Mouse (Mus musculus): ENCODE results near the gene Olfr1359.

Olfr1359 gene

DNA sequence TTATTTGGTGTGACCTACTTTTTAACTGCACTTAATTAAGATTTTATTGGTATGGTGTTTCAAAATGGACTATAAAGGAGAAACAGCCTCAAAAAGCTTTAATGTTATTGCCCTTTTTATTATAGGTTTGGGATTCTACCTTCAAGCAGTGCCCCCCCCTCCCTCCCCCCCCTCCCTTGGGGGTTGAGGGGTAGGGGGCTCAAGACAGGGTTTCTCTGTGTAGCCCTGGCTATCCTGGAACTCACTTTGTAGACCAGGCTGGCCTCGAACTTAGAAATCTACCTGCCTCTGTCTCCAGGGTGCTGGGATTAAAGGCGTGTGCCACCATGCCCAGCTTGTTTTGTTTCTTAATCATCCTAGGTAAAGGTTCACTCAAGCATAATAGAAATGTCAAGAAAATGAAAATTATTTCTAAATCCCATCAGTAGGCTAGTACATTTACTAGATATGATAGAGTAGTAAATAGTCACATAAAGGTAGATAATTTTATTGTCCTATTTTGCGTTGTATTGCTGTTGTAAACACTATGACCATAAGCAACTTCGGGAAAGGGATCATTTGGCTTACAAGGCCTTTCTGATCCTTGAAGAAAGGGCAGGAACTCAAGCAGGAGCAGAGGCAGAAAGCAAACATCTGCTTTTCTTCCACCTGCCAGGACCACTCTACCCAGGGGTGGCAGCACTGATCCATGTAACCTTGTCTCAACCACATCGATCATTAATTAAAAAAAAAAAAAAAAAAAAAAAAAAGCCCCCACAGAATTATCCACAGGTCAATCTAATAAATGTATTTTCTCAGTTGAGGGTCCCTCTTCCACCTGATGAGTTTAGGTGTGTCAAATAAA, 25.3 kb downstream of the Olfr1359 start:
- no peak for DNase-seq (ENCODE audit: low spot score in 2 of 2)

DNA sequence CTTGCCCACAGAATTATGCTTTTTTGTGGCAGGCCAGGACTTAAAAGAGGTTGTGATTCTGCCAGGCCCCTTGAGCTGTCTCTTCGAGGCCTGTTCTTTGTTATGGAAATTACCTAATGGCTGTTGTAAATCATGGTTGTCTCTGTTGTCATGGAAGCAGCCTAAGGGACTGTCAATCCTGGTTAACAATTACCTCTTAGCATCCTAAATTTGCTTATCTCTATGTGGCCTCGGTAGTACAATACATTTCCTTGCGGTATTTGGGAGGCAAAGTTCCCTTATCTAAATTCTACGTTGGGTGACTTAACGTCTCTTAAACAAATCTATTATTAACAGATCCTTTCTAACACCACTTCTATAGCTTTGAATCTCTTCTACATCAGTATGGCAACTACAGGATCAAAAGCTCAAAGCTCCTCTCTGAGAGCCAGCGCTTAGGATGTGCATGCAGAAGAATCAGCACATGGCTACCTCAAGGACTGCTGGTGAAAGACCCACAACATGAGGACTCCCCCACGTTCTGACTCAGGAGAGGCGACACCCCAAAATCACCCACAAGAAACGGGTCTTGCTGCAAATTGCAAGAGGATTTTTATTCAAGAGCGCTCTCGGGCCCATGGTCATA, 30.1 kb downstream of the Olfr1359 start:
- no peak for DNase-seq (ENCODE audit: low spot score in 2 of 2)

DNA sequence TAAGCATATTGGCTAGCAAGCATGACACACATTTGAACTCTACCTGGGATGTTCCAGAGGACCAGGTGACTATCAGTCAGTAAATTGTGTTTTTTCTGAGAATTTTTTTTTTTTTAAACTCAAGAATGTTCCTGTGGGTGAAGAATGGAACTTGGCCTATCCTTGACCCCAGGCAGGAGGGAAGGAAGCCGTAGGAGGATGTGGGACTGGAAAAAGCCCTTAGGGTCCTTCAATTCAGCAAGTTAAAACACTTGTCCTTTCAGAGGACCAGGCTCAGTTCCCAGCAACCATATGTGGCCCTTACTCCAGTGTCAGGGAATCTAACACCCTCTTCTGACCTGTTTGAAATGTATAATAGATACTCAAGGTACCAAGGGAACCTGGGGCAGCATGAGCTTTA, 31.6 kb downstream of the Olfr1359 start:
- no peak for DNase-seq (ENCODE audit: low spot score in 2 of 2)

DNA sequence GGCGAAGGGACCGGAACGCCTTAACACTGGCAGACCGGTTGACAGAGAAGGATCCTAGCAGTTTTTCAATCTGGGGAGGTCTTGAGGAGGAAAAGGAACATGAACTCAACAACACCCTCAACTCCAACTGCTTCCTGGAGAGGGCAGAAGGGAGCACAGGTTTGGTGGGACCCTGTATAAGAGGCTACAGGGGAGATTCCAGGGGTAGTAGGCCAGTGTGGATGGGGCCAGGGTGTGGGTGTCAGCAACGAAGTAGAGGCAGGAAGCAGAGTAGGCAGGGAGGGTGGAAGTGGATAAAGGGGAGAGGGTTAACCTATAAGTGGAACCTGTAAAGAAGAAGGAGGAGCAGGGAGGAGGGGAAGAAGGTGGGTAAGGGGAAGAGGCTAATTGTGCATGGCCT, 35.6 kb downstream of the Olfr1359 start:
- DNase-seq (ENCODE audit: low spot score in 2 of 2) = no peak

DNA sequence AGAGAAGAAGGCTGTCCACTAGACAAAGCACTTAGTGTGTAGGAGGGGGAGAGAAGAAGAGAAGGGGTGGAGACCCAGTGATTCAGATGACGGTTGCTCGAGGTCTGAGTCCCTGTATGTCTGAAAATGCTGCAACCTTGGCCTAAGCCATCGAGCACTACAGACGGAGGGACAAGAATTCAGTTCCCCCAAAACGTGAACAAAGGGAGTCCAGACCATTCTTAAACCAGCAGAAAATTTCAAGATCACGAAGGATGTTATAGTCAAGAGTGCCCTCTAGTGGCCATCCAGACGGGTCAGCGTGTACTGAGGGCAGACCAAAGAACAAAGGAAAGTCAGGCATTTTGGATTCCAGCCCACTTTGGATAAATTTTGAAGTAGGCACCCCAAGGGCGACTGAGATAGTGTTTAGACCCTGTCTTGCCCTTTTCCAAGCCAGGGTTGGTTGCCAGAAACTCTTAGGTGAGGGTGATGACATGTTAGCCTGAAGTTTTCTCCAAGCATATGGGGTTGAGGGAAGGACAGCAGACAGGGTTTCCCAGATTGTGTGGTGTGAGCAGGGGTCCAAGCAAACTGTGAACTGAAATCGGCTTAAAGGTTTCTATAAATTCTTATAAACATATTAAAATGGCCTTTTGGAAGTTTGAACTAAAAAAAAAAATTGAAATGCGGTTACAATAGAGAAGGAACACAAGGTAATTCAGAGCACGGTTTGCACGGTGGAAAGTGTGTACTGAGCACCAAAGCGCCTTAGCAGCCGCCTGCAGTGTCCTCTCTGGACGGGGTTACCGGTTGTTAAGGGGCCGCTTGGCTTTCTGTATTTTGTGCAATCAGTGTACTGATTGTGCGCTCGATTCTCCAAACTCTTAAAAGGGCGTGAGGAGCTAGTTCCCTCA, 36.3 kb downstream of the Olfr1359 start:
- peak; percentile 75 to 85 for DNase-seq (ENCODE audit: low spot score in 2 of 2)

DNA sequence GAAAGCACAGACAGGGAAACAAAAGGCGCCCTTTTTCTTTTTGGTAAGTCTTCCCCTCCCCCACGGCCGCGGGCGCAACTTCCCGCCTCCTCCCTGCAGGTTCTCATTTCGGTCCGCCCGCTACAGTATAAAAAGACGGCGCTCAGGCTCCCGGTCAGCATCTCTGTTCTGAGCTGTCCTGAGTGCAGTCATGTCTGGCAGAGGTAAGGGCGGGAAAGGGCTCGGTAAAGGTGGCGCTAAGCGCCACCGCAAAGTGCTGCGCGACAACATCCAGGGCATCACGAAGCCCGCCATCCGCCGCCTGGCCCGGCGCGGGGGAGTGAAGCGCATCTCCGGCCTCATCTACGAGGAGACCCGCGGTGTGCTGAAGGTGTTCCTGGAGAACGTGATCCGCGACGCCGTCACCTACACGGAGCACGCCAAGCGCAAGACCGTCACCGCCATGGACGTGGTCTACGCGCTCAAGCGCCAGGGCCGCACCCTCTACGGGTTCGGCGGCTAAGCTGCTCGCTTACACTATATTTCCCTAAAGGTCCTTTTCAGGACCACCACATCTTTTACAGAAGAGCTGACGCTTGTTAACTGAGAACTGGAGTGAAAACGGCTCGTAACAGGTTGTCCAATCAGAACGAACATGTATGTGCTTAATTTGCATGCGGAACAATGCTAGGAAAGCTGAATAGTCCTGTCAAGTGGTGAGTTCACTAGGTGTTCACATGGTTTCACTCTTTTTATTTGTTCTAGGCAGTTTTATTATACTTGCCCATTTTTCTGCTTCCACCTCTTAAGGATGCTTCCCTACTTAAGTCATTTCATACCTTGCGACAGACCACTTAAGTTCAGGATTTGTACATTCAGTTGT, 37.2 kb downstream of the Olfr1359 start, which contains the start of gene Hist1h4j:
TSS of gene Hist1h4j (plus strand) at position 159 of the 862 bp plus-strand sequence.
- peak; percentile 70 to 78 for DNase-seq (ENCODE audit: low spot score in 2 of 2)

DNA sequence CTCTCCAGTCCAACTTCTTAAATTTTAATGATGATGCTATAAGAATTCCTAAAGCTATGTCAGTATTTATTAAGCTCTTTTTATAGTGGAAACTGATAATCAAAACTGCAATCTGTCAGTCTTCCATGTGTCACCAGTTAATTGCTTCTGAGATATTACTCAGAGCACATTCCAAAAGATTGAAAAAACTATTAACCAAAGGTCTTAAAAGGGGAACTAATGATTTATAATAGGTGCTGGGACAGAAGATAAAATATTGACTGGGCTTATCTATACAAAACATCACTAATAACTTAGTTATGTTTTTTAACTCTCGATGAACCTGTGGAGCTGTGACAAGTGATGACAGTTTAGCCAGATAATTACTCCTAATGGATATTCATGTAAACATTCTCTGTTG, 47.1 kb downstream of the Olfr1359 start:
- DNase-seq (ENCODE audit: low spot score in 2 of 2) = no peak

DNA sequence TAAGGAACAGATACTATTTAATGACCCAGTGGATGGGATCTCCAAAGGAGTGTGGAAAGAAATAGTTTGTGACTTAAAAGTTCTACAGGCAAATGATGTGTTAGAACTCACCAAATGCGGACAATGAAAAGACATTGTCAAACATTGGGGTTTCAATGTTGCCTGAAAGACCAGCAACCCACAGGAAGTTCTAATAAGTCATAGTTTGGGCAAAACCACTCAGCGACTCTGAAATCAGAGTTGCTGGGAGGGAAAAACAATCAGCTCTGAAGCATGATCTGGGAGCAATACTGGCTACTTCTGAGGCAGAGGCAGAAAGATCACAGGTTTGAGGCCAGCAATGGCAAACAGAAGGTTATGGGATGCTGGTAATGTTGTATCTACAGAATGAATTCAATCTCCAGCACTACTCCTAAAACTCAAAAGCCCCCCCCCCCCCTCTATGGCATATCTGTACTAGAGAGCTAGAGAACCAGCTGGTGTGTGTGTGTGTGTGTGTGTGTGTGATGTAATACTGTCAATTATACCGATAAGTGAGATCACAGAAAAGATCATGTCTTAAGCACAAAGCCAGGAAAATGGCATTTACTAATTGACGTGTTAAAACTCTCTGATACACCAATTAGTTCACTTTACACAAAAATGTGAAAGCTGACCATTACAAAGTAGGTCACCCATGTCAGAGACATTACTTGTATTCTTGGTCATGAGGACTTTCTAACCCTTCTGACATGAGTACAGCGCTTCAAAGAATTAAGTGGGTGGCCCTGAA, 51.7 kb downstream of the Olfr1359 start:
- DNase-seq (ENCODE audit: low spot score in 2 of 2) = no peak

DNA sequence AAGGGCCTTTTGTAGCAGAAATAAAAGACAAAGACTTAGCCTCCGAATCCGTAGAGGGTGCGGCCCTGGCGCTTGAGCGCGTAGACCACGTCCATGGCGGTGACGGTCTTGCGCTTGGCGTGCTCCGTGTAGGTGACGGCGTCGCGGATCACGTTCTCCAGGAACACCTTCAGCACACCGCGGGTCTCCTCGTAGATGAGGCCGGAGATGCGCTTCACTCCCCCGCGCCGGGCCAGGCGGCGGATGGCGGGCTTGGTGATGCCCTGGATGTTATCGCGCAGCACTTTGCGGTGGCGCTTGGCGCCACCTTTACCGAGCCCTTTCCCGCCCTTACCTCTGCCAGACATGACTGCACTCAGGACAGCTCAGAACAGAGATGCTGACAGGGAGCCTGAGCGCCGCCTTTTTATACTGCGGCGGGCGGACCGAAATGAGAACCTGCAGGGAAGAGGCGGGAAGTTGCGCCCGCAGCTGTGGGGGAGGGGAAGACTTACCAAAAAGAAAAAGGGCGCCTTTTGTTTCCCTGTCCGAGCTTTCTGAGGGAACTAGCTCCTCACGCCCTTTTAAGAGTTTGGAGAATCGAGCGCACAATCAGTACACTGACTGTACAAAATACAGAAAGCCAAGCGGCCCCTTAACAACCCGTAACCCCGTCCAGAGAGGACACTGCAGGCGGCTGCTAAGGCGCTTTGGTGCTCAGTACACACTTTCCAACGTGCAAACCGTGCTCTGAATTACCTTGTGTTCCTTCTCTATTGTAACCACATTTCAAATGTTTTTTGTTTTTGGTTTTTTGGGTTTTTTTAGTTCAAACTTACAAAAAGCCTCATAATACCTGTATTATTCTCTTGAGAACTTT, 52.5 kb downstream of the Olfr1359 start, which contains the start of gene Hist1h4k:
TSS of gene Hist1h4k (minus strand) at position 347 of the 859 bp plus-strand sequence.
- peak; percentile 90 to 93 for DNase-seq (ENCODE audit: low spot score in 2 of 2)

DNA sequence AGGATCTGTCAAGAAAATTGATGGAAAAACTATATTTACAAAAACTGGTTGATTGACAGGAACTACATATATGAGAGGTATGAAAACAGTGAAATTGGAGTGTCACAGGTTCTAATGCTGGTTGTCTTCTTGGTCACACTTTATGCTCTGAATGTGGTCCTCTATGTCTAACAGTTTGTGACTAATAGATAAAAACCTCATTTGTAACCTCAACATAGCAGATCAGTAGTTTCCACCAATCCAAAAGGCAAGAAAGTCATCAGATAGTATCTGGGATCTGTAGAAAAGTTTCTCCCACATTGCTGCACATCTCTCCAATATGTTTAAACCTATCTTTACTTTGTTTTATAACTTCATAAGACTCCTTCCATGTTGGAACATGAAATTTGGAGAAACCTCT, 53.5 kb downstream of the Olfr1359 start:
- no peak for DNase-seq (ENCODE audit: low spot score in 2 of 2)

DNA sequence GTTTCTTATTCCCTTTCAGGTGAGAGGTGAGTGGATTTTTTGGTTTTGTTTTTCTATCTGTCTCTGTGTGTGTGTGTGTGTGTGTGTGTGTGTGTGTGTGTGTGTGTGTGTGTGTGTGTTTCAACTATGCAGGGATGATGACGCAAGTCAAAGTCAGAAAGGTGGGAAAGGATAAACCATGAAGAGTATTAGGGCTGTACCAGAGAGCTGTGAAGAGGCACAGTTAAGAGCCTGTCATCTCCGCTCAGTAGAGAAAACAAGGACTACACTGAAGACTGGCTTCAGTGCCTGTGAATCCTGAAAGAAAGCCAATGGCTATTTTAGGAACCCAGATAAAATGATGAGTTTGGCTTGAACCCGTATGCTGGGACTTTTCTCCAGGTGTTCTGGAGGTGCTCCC, 53.9 kb downstream of the Olfr1359 start:
- DNase-seq (ENCODE audit: low spot score in 2 of 2) = no peak

DNA sequence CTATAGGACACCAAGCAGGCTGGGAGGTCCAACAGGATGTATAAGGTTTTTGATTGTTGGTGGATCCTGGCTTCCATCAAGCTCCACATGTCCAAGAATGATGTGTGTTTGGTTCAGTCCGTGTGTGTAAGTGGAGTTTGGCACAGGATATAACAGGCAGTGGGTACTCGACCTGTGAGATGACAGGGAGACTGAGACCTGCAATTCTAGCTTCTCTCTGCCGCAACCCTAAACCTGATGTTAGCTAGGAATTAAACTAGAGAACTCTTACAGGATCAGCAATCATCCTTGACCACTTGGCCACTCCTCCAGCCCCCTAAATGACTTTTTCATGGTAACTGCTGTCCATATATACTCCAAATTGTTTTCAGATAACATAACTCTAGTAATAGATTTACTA, 54.4 kb downstream of the Olfr1359 start:
- no peak for DNase-seq (ENCODE audit: low spot score in 2 of 2)

DNA sequence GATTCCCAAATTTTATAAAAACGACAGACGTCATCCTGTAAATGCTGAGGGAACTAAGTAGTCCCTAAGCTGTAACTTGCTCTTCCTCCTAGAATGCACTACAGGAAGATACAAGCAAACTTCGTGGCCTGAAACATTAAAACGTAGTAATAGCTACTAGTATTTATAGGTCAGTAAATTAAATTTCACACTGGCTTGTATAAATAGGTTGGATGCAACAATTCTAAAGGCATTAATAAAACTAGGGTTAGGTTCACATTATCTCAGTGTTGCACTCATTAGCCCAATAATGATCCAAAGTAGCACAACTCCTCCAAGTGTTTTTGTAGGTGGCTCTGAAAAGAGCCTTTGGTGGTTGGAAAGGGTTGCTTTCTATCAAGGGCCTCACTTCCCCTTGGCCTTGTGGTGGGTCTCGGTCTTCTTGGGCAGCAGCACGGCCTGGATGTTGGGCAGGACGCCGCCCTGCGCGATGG, 55.2 kb downstream of the Olfr1359 start:
- DNase-seq (ENCODE audit: low spot score in 2 of 2) = no peak

DNA sequence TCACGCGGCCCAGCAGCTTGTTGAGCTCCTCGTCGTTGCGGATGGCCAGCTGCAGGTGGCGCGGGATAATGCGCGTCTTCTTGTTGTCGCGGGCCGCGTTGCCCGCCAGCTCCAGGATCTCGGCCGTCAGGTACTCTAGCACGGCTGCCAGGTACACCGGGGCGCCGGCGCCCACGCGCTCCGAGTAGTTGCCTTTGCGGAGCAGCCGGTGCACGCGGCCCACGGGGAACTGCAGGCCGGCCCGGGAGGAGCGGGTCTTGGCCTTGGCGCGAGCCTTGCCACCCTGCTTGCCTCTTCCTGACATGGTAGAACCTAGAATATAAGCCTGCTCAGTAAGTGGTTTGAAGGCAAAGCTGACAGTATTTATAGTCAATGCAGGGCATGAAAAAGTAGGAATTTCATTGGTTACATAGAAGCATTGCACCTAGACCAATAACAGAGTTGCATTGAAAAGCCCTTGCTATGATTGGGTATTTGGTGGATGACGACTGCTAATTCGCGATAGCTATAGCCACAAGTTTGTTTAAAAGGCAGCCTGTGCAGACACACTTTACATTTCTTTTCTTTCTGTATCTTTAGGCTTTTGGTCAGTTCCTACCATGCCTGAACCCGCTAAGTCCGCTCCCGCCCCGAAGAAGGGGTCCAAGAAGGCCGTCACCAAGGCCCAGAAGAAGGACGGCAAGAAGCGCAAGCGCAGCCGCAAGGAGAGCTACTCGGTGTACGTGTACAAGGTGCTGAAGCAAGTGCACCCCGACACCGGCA, 55.8 kb downstream of the Olfr1359 start, which contains the start of the genes Hist1h2ak and Hist1h2bn:
TSS of gene Hist1h2ak (minus strand) at position 304 of the 762 bp plus-strand sequence.
TSS of gene Hist1h2bn (plus strand) at position 600 of the 762 bp plus-strand sequence.
- DNase-seq (ENCODE audit: low spot score in 2 of 2) = peak; percentile 85 to 91

DNA sequence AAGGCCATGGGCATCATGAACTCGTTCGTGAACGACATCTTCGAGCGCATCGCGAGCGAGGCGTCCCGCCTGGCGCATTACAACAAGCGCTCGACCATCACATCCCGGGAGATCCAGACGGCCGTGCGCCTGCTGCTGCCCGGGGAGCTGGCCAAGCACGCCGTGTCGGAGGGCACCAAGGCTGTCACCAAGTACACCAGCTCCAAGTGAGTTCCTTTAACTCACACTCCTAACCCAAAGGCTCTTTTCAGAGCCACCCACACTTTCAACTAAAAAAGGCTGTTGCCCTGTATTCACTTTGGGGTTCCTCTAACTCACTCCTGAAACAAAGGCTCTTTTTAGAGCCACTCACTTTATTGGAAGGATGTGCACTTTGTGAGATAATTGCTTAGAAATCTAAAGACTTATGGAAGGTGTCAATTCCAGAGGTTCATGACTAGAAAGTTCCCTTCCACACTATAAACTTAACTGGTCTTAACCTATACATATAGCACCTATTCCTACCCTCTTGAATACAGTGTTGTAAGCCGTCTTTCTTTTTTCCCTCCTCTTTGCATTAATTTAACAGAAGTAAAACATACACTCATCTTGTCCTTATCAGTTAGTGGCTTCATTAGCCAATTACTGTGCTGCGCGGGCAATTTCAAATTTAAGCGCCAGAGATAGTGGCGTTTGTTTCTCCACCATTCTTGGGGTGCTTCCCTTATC, 56.5 kb downstream of the Olfr1359 start:
- DNase-seq (ENCODE audit: low spot score in 2 of 2) = peak; percentile 43 to 66

DNA sequence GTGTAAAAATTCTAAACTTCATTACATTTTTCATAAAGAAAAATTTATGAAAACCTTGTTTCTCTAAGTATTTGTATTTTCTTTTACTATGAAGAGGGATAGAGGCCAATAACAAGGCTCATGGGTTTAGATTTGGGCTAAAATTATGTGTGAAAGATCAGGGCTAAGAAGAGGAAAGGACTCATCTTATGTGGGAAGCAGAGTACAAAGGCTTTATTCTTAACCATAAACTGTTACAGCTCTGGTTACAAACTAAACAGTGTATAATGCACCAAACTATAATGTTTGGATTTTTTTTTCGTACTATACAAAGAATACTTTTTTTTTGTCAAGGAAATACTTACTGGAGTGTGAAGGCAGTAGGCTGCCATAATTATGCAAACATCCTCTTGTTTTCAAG, 57.8 kb downstream of the Olfr1359 start:
- DNase-seq (ENCODE audit: low spot score in 2 of 2) = no peak
